Mouse (Mus musculus) olfactory bulb, adult 2 months (tissue): ENCODE data around the gene Tmem117. TPM values are rescaled to one million over a fixed set of nuclear protein-coding genes. Genes with fewer than 3 reads are reported as not detected.
A peak's percentile ranks its signal among the peaks of the same experiment; 100 is the strongest.

Experiments
- H3K27ac ChIP-seq: fragments of 200-500 bp; 2 replicates; pipeline ENCODE4 v1.5.1; 2012; ENCODE audit warnings: low read depth, low read length; ENCODE audit not compliant: insufficient read depth
- H3K4me1 ChIP-seq: fragments of 200-500 bp; 2 replicates; pipeline ENCODE4 v1.6.1; 2012; ENCODE audit warnings: low read length; ENCODE audit not compliant: control insufficient read depth, insufficient read depth
- H3K4me3 ChIP-seq: fragments of 200-500 bp; 2 replicates; pipeline ENCODE4 v1.5.1; 2012; ENCODE audit warnings: mild to moderate bottlenecking, low read depth, low read length, moderate library complexity; ENCODE audit not compliant: insufficient read depth
- CTCF ChIP-seq: fragments of 200-500 bp; IDR thresholded peaks from 2 replicates; pipeline ENCODE4 v1.5.1; 2012; ENCODE audit warnings: low read depth, mild to moderate bottlenecking, low read length, moderate library complexity; ENCODE audit not compliant: insufficient read depth
- POLR2A ChIP-seq: fragments of 200-500 bp; IDR thresholded peaks from 2 replicates; pipeline ENCODE4 v1.6.1; 2012; ENCODE audit warnings: mild to moderate bottlenecking, low read depth, low read length, moderate library complexity; ENCODE audit not compliant: insufficient read depth
- WGBS: fragments of 180-500 bp; shearing (Covaris S2); methylation state at CpG from one replicate; pipeline ENCODE4 v1.1.7; 2018; 5-methylcytosine and 5-hydroxymethylcytosine counted together
- polyA plus RNA-seq: library from polyadenylated mRNA; stranded (reverse); fragments of >200 nt; gene quantifications from 2 replicates; pipeline ENCODE4 v1.2.4, GENCODE M21; 2012; ENCODE audit warnings: low replicate concordance; ENCODE audit not compliant: missing spikeins, insufficient read depth, insufficient read length

Gene Tmem117
- polyA plus RNA-seq, 1 experiment = not detected

DNA sequence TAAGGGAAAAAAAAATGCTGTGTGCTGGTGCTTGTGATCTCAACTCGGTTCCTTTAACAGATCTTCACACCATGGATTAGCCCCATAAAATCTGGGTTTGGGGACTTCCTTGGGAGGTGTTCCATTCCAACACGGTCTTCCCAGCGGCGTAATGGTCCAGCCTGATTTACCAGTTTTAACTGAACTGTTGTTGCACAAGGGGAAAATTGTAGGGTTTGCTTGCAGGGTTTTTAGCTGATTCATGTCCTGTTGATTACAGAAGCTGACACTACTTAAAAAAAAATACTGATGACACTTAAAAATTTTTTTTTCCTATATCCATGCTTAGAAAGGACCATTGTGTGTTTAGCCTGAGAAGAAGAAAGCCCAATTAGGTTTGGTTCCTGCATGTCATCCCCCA lies 37.7 kb upstream of the Tmem117 start:
- Histone ChIP-seq H3K4me3 (no peak overlapping the region), H3K27ac (no peak overlapping the region), H3K4me1 (peaks cover 4% of the 10 kb centered on the region; the same call in 1 of the 2 replicates)
- no peak for TF ChIP-seq CTCF
- no peak for TF ChIP-seq POLR2A
- 86% methylated on average over 4 of the region's 4 CpGs for WGBS

DNA sequence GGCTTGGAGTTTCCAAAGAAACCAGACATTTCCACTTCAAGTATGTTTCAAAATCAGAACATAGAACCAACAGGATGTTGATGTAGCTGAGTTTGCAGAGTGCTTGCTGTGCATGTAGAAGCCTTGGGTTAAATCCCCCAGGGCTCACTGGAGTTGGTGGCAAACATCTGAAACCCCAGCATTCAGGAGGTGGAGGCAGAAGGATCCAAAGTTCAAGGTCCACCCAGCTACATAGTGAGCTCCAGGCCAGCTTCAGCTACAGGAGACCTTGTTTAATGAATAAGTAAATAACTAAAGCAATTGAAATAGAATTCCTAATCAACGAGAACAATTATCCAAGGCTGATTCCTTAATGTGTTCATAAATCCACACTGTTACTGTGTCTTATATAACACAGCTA lies 35.4 kb upstream of the Tmem117 start:
- Histone ChIP-seq H3K4me3 (no peak overlapping the region), H3K27ac (no peak overlapping the region), H3K4me1 (no peaks in the 10 kb centered on the region)
- WGBS = 85% methylated on average over 1 of the region's 1 CpGs
- TF ChIP-seq POLR2A (no peak), CTCF (no peak)

DNA sequence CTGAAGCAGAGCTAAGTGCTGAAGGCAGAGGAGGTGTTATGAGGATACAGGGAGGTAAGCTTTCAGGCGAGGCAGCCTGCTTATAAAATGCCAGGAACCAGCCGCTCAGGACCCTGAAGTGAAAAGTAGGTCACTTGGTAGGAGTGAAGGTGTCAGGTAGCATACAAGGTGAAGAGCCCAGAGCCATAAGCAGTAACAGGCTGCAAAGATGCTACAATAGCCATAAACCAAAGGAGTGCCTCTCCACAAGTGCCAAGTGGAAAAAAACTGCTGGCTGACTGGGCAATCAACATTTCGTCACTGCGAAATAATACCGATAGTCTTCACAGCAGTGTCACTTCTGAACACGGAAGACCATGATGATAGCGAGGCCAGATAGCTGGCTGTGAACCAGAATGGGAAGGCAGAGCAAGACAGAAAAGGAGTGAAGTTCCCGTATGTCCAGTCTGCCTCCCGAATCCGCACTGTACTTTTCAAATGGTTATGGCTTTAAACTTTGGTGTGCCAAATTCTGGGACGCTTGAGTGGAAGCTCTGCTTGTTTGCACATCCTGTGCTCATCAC lies 28.8 kb upstream of the Tmem117 start:
- H3K27ac ChIP-seq = no peak overlapping the region
- 88% methylated on average over 11 of the region's 11 CpGs for WGBS
- H3K4me3 ChIP-seq = no peak overlapping the region
- no peak for TF ChIP-seq CTCF
- no peak for TF ChIP-seq POLR2A
- no peaks in the 10 kb centered on the region for H3K4me1 ChIP-seq

DNA sequence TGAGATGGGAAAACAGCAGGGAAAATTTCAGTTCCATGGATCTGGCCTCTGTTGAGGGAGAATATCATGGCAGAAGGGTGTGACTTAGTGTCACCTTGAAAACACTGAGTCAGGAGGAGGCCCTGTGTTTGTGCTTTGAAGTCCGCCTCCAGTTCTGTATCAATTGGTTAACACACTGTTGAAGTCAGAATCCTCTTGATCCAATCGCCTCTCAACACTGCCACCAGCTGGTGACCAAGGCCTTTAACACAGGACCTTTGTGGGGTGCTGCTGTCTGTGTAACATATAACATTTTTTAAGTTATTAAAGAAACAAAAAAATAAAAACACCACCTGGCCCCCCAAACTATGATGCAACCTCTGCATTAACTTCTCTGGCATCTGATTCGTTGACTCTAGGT lies 27.7 kb upstream of the Tmem117 start:
- Histone ChIP-seq H3K4me1 (no peaks in the 10 kb centered on the region), H3K27ac (no peak overlapping the region), H3K4me3 (no peak overlapping the region)
- 33% methylated on average over 3 of the region's 3 CpGs for WGBS
- TF ChIP-seq CTCF (no peak), POLR2A (no peak)

DNA sequence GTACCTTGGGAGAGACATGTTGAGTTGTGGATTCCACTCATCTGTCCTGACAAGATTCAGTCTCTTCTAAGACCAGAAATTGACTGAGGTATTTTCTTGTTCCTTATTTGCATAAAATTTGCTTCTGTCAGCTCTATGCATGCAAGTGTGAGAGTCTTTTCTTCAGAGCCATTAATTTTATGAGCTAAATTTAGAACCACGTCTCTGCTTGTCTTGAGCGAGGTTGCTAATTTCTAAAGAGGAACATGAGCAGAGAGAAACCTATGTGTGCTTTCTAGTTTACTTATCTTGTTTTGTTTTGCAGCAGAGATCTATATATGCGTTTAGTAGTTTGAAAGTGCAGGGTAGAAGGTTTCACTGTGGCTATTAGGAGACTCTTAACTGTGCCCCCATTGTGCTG lies 26.6 kb upstream of the Tmem117 start:
- Histone ChIP-seq H3K4me1 (peaks cover 2% of the 10 kb centered on the region; the same call in 1 of the 2 replicates), H3K4me3 (no peak overlapping the region), H3K27ac (no peak overlapping the region)
- TF ChIP-seq CTCF (no peak), POLR2A (no peak)
- 32% methylated on average over 3 of the region's 3 CpGs for WGBS

DNA sequence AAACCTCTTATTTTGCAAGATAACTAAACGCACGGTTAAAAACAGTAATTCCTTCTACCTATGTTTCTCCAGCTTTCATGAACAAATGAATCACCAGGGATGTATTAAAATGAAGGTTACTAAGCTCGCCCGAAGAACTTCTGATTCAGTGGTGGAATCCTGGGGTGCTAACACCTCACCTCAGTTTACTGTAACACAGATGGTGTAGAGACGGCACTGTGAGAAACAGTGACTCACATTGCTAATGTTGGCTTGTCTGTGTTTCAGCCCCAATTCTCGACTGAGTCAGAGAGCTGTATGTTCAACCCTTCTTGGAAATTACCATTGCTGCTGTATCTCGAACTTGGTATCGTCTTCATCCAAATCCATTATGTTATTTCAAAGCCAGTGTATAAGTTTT lies 21.3 kb upstream of the Tmem117 start:
- no peak overlapping the region for H3K4me3 ChIP-seq
- TF ChIP-seq CTCF = no peak
- no peak for TF ChIP-seq POLR2A
- peaks cover 4% of the 10 kb centered on the region; the same call in 1 of the 2 replicates for H3K4me1 ChIP-seq
- 47% methylated on average over 8 of the region's 8 CpGs for WGBS
- H3K27ac ChIP-seq = no peak overlapping the region; the same call in none of the 2 replicates

DNA sequence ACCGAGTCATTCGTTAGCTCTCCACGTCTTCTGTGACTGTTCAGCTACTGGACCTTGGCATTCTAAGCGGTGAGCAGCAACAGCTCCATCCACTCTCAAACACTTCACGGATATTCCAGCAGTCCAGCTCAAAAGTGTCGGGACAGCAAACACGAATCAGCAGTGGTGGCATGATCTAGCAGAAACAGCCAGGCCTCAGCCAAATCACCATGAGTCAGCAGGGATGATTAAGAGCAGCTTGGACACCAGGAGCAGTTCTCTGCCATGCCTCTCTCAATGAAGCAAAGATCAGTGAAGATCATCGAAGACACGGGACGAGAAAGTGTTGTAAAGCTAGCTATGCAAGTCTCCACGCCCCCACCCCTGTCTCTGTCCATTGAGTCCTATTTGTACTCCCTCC lies 13.0 kb upstream of the Tmem117 start:
- TF ChIP-seq POLR2A (no peak), CTCF (no peak)
- Histone ChIP-seq H3K4me1 (no peaks in the 10 kb centered on the region), H3K4me3 (no peak overlapping the region), H3K27ac (no peak overlapping the region)
- WGBS = 92% methylated on average over 11 of the region's 11 CpGs

DNA sequence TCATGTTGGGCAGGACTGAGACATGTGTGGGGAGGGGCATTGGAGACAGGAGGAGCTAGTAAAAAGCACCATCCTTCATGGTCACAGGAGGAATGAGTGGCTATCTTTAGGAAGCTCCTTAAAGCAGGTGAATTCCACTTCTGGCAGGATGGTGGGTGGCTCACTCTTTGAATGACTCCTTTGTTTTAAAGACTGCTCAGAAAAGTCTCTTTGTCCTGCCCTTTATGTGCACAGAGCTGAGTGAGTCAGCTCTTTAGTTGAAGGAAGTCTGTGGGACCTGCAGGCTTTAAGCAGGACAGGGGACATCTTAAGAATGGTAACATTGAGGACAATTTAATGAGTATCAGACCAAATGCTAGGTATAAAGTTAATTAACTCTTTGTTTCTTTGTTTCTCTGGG lies 8.1 kb upstream of the Tmem117 start:
- H3K4me3 ChIP-seq = no peak overlapping the region
- no peaks in the 10 kb centered on the region for H3K4me1 ChIP-seq
- no peak for TF ChIP-seq CTCF
- no peak for TF ChIP-seq POLR2A
- no peak overlapping the region for H3K27ac ChIP-seq

DNA sequence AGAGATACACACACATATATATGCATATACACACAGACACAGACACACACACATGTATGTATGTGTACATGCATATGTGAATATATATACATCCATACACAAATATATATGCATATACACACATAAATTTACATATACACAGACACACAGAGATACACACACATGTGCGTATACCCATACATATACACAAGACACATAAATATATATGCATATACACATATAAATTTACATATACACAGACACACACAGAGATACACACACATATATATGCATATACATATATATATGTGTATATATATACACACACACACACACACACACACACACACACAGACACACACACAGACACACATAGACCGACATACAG lies 586 bp upstream of the Tmem117 start:
- WGBS = 48% methylated on average over 2 of the region's 2 CpGs

DNA sequence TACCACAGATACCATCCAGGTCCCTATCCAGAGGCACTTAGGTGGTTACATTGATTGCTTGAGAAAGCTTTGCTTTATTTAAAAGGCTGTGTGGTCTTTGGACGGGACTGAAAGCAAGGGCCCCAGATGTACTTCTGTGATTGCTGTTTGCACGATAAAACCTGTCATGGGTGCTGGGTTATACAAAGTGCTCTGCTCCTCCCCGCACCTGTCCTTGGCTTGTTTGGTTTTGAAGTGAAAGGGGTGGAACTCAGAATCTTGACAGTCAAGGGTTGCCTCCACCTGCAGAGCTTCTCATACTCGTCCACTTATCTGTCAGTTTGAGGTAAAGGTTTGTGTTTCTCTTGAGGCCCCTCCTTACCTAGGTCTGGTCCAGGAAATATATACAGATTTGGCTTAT lies 1.5 kb downstream of the Tmem117 start:
- TF ChIP-seq POLR2A = no peak
- no peak for TF ChIP-seq CTCF
- no peak overlapping the region for H3K4me3 ChIP-seq
- peaks cover 8% of the 10 kb centered on the region; the same call in 1 of the 2 replicates for H3K4me1 ChIP-seq
- H3K27ac ChIP-seq = no peak overlapping the region
- WGBS = 95% methylated on average over 4 of the region's 4 CpGs

More for the DNA sequence above, 586 bp upstream of the Tmem117 start:
- TF ChIP-seq CTCF (no peak), POLR2A (no peak)
- Histone ChIP-seq H3K4me3 (peak overlapping the region; percentile 69), H3K4me1 (peaks cover 5% of the 10 kb centered on the region; the same call in 1 of the 2 replicates), H3K27ac (peak overlapping the region; percentile 71)
